Mouse (Mus musculus) neural tube, embryonic 12.5 days (tissue): ENCODE data around the gene Gm49450. TPM values are rescaled to one million over a fixed set of nuclear protein-coding genes. Genes with fewer than 3 reads are reported as not detected.
"Not testable (repeated sequence)": the region's sequence is repeated elsewhere in the genome, so short reads cannot be mapped to it uniquely, and the experiment has no call there.

Source experiments
- ATAC-seq: fragments of 200-750 bp; cut with Nextera tagmentation; 2 replicates; pipeline ENCODE4 v1.8.0; 2017; ENCODE audit warnings: low read depth, mild to moderate bottlenecking, moderate TSS enrichment, moderate library complexity; ENCODE audit not compliant: low FRiP score
- H3K27ac ChIP-seq: fragments of 300-500 bp; sonication (generic); 2 replicates; pipeline ENCODE4 v1.5.1; 2016
- H3K27me3 ChIP-seq: fragments of 300-500 bp; sonication (generic); replicated peaks from 2 replicates; pipeline ENCODE4 v1.6.1; 2016; ENCODE audit warnings: mild to moderate bottlenecking
- H3K36me3 ChIP-seq: fragments of 300-500 bp; sonication (generic); 2 replicates; pipeline ENCODE4 v1.6.1; 2016; ENCODE audit warnings: mild to moderate bottlenecking
- H3K4me1 ChIP-seq: fragments of 300-500 bp; sonication (generic); 2 replicates; pipeline ENCODE4 v1.6.1; 2016
- H3K4me2 ChIP-seq: fragments of 300-500 bp; sonication (generic); replicated peaks from 2 replicates; pipeline ENCODE4 v1.6.1; 2016; ENCODE audit warnings: mild to moderate bottlenecking
- H3K4me3 ChIP-seq: fragments of 300-500 bp; sonication (generic); 2 replicates; pipeline ENCODE4 v1.5.1; 2016
- H3K9ac ChIP-seq: fragments of 300-500 bp; sonication (generic); 2 replicates; pipeline ENCODE4 v1.6.1; 2016; ENCODE audit warnings: mild to moderate bottlenecking
- H3K9me3 ChIP-seq: fragments of 300-500 bp; sonication (generic); 2 replicates; pipeline ENCODE4 v1.6.1; 2016; ENCODE audit warnings: mild to moderate bottlenecking
- WGBS: fragments of 180-500 bp; shearing (Covaris S2); methylation state at CpG from one replicate; pipeline ENCODE4 v1.1.7; 2016; 5-methylcytosine and 5-hydroxymethylcytosine counted together
- polyA plus RNA-seq: library from polyadenylated mRNA; unstranded; fragments of >200 nt; fragmentation: Nextera tagmentation; extraction: Ambion mirVana; gene quantifications from 2 replicates; pipeline ENCODE4 v1.2.1, GENCODE M21; 2016

Gene Gm49450
- polyA plus RNA-seq, 1 experiment from 2014 or later = not detected

GRCm38 (mm10) chr15:98928598-98929240 lies 24.6 kb downstream of the Gm49450 start:
- Histone ChIP-seq H3K9ac (no peak overlapping the region), H3K9me3 (no peaks in the 10 kb centered on the region), H3K4me2 (0 out of 2 replicates have a peak overlapping the region, but pooled peaks have one; percentile 2), H3K4me3 (no peak overlapping the region), H3K36me3 (peaks cover 8% of the 10 kb centered on the region; the same call in 1 of the 2 replicates), H3K27ac (no peak overlapping the region), H3K27me3 (no peaks in the 10 kb centered on the region), H3K4me1 (peaks cover 10% of the 10 kb centered on the region; the same call in 1 of the 2 replicates)
- no peak for ATAC-seq
- 19% methylated on average over 13 of the region's 13 CpGs for WGBS

GRCm38 (mm10) chr15:98927566-98927965 lies 25.8 kb downstream of the Gm49450 start:
- Histone ChIP-seq H3K4me2 (no peak overlapping the region), H3K4me1 (peaks cover 6% of the 10 kb centered on the region; the same call in 1 of the 2 replicates), H3K9me3 (no peaks in the 10 kb centered on the region), H3K9ac (no peak overlapping the region), H3K36me3 (peaks cover 8% of the 10 kb centered on the region; the same call in 1 of the 2 replicates), H3K27ac (no peak overlapping the region), H3K27me3 (no peaks in the 10 kb centered on the region), H3K4me3 (no peak overlapping the region)
- no peak for ATAC-seq
- WGBS = 73% methylated on average over 5 of the region's 5 CpGs

GRCm38 (mm10) chr15:98924682-98925081 lies 28.7 kb downstream of the Gm49450 start:
- no peak overlapping the region for H3K9ac ChIP-seq
- WGBS = 77% methylated on average over 3 of the region's 3 CpGs
- no peaks in the 10 kb centered on the region for H3K9me3 ChIP-seq
- no peak overlapping the region for H3K4me3 ChIP-seq
- no peak for ATAC-seq
- no peaks in the 10 kb centered on the region for H3K27me3 ChIP-seq
- no peaks in the 10 kb centered on the region for H3K36me3 ChIP-seq
- no peak overlapping the region for H3K4me2 ChIP-seq
- H3K4me1 ChIP-seq = no peaks in the 10 kb centered on the region
- no peak overlapping the region for H3K27ac ChIP-seq

GRCm38 (mm10) chr15:98923031-98923537 lies 30.3 kb downstream of the Gm49450 start:
- ATAC-seq = no peak
- H3K36me3 ChIP-seq = no peaks in the 10 kb centered on the region
- H3K4me2 ChIP-seq = no peak overlapping the region
- no peaks in the 10 kb centered on the region for H3K9me3 ChIP-seq
- peaks cover 5% of the 10 kb centered on the region; the same call in 1 of the 2 replicates for H3K4me1 ChIP-seq
- 91% methylated on average over 2 of the region's 2 CpGs for WGBS
- H3K9ac ChIP-seq = no peak overlapping the region
- H3K27ac ChIP-seq = no peak overlapping the region
- no peak overlapping the region for H3K4me3 ChIP-seq
- no peaks in the 10 kb centered on the region for H3K27me3 ChIP-seq

- H3K27me3 ChIP-seq = no peaks in the 10 kb centered on the region
- H3K27ac ChIP-seq = no peak overlapping the region
- H3K9me3 ChIP-seq = no peaks in the 10 kb centered on the region
- peaks cover 5% of the 10 kb centered on the region; the same call in 1 of the 2 replicates for H3K4me1 ChIP-seq
- H3K4me2 ChIP-seq = no peak overlapping the region
- WGBS = 64% methylated on average over 3 of the region's 3 CpGs
- no peak overlapping the region for H3K4me3 ChIP-seq
- H3K9ac ChIP-seq = no peak overlapping the region
- no peak for ATAC-seq
- H3K36me3 ChIP-seq = no peaks in the 10 kb centered on the region
Observed at GRCm38 (mm10) chr15:98922581-98922980, 30.8 kb downstream of the Gm49450 start.

GRCm38 (mm10) chr15:98921510-98921909 lies 31.8 kb downstream of the Gm49450 start:
- 87% methylated on average over 5 of the region's 5 CpGs for WGBS
- H3K27ac ChIP-seq = no peak overlapping the region
- H3K36me3 ChIP-seq = no peaks in the 10 kb centered on the region
- H3K4me1 ChIP-seq = peaks cover 9% of the 10 kb centered on the region
- no peak overlapping the region for H3K9ac ChIP-seq
- no peaks in the 10 kb centered on the region for H3K27me3 ChIP-seq
- no peak for ATAC-seq
- H3K4me2 ChIP-seq = no peak overlapping the region
- no peaks in the 10 kb centered on the region for H3K9me3 ChIP-seq
- H3K4me3 ChIP-seq = no peak overlapping the region

GRCm38 (mm10) chr15:98918499-98918895 lies 34.9 kb downstream of the Gm49450 start:
- peak overlapping the region; percentile 45; the same call in 1 of the 2 replicates for H3K9ac ChIP-seq
- peaks cover 15% of the 10 kb centered on the region for H3K36me3 ChIP-seq
- H3K4me3 ChIP-seq = peak overlapping the region; percentile 88
- WGBS = 27% methylated on average over 8 of the region's 8 CpGs
- peak overlapping the region; percentile 83 for H3K4me2 ChIP-seq
- H3K9me3 ChIP-seq, ATAC-seq, H3K27me3 ChIP-seq: not testable (repeated sequence)
- H3K4me1 ChIP-seq = peaks cover 26% of the 10 kb centered on the region
- peak overlapping the region; percentile 37; the same call in 1 of the 2 replicates for H3K27ac ChIP-seq

- no peaks in the 10 kb centered on the region for H3K27me3 ChIP-seq
- H3K27ac ChIP-seq = peak within 1 kb of the TSS; percentile 89
- no peaks in the 10 kb centered on the region for H3K9me3 ChIP-seq
- WGBS = under 1% methylated on average over 82 of the region's 82 CpGs
- H3K36me3 ChIP-seq = peaks cover 22% of the 10 kb centered on the region
- ATAC-seq = peak; percentile 98
- peak within 1 kb of the TSS; percentile 90 for H3K9ac ChIP-seq
- H3K4me2 ChIP-seq = peak within 1 kb of the TSS; percentile 83
- H3K4me1 ChIP-seq = peaks cover 26% of the 10 kb centered on the region
- H3K4me3 ChIP-seq = peak within 1 kb of the TSS; percentile 88
Observed at GRCm38 (mm10) chr15:98917538-98918498, 35.5 kb downstream of the Gm49450 start, which contains the start of gene Lmbr1l. Gene Lmbr1l (minus strand): TSS chr15:98918231.

GRCm38 (mm10) chr15:98917091-98917490 lies 36.3 kb downstream of the Gm49450 start:
- Histone ChIP-seq H3K27ac (0 out of 2 replicates have a peak overlapping the region, but pooled peaks have one; percentile 89), H3K27me3 (no peaks in the 10 kb centered on the region), H3K36me3 (peaks cover 29% of the 10 kb centered on the region), H3K4me1 (peaks cover 26% of the 10 kb centered on the region), H3K4me3 (peak overlapping the region; percentile 88), H3K4me2 (peak overlapping the region; percentile 83), H3K9me3 (no peaks in the 10 kb centered on the region), H3K9ac (peak overlapping the region; percentile 90)
- WGBS = 0% methylated on average over 14 of the region's 14 CpGs
- no peak for ATAC-seq

- ATAC-seq = no peak
- no peak overlapping the region for H3K27ac ChIP-seq
Observed at GRCm38 (mm10) chr15:98916016-98916415, 37.3 kb downstream of the Gm49450 start.

GRCm38 (mm10) chr15:98914903-98915302 lies 38.4 kb downstream of the Gm49450 start:
- peaks cover 51% of the 10 kb centered on the region for H3K36me3 ChIP-seq
- no peak overlapping the region for H3K27ac ChIP-seq
- 0 out of 2 replicates have a peak overlapping the region, but pooled peaks have one; percentile 3 for H3K4me2 ChIP-seq
- H3K9ac ChIP-seq = no peak overlapping the region
- no peak overlapping the region for H3K4me3 ChIP-seq
- 90% methylated on average over 6 of the region's 6 CpGs for WGBS
- no peaks in the 10 kb centered on the region for H3K27me3 ChIP-seq
- ATAC-seq = no peak
- H3K4me1 ChIP-seq = peaks cover 26% of the 10 kb centered on the region
- H3K9me3 ChIP-seq = no peaks in the 10 kb centered on the region

More at GRCm38 (mm10) chr15:98916016-98916415, 37.3 kb downstream of the Gm49450 start:
- Histone ChIP-seq H3K4me3 (peak overlapping the region; percentile 88; the same call in 1 of the 2 replicates), H3K4me1 (peaks cover 26% of the 10 kb centered on the region), H3K4me2 (peak overlapping the region; percentile 83), H3K9me3 (no peaks in the 10 kb centered on the region), H3K9ac (peak overlapping the region; percentile 90; the same call in 1 of the 2 replicates), H3K27me3 (no peaks in the 10 kb centered on the region), H3K36me3 (peaks cover 40% of the 10 kb centered on the region)
- WGBS = 90% methylated on average over 4 of the region's 4 CpGs

GRCm38 (mm10) chr15:98904692-98905091 lies 48.7 kb downstream of the Gm49450 start:
- Histone ChIP-seq H3K36me3 (peaks cover 64% of the 10 kb centered on the region), H3K27ac (no peak overlapping the region), H3K9ac (no peak overlapping the region), H3K4me3 (no peak overlapping the region), H3K4me2 (no peak overlapping the region), H3K4me1 (no peaks in the 10 kb centered on the region), H3K9me3 (no peaks in the 10 kb centered on the region), H3K27me3 (peaks cover 10% of the 10 kb centered on the region)
- 25% methylated on average over 10 of the region's 10 CpGs for WGBS
- ATAC-seq = no peak
